Mouse (Mus musculus): ENCODE results near the gene Ebi3. TPM values are rescaled to one million over a fixed set of nuclear protein-coding genes. Genes with fewer than 3 reads are reported as not detected.
A peak's percentile ranks its signal among the peaks of the same experiment; 100 is the strongest.

Gene Ebi3
- polyA plus RNA-seq, 1 experiment from 2014 or later, result 2.7 TPM

- 13% methylated on average over 13 of the region's 13 CpGs for WGBS
- Histone ChIP-seq H3K27me3 (ENCODE audit: control insufficient read depth, insufficient read depth, low read length) (no peaks in the 10 kb centered on the region), H3K9me3 (ENCODE audit: control insufficient read depth, low read length) (no peaks in the 10 kb centered on the region), H3K4me2 (replicated peaks; ENCODE audit: low read depth) (no peak overlapping the region), H3K9ac (ENCODE audit: low read length) (no peak overlapping the region), H3K27ac (replicated peaks) (no peak overlapping the region), H3K4me3 (ENCODE audit: low read depth, low read length) (no peak overlapping the region), H3K36me3 (ENCODE audit: control insufficient read depth, insufficient read depth, low read length) (no peaks in the 10 kb centered on the region), H3K4me1 (replicated peaks; ENCODE audit: control insufficient read depth, insufficient read depth) (no peaks in the 10 kb centered on the region)
- ATAC-seq (ENCODE audit: low FRiP score, low TSS enrichment) (peak; percentile 85), DNase-seq (ENCODE audit: low spot score) (peak; percentile 90)
- TF ChIP-seq CTCF (IDR thresholded peaks at IDR 0.05; ENCODE audit: low read depth), result peak; percentile 86
- TF ChIP-seq EP300 (optimal IDR thresholded peaks at IDR 0.05), result no peak
These were observed 23.9 kb downstream of the Ebi3 start for GRCm38 (mm10) chr17:55976255-55976862.

GRCm38 (mm10) chr17:55977301-55977700 is 24.9 kb downstream of the Ebi3 start:
- H3K4me1 ChIP-seq (replicated peaks; ENCODE audit: control insufficient read depth, insufficient read depth), result no peaks in the 10 kb centered on the region
- no peaks in the 10 kb centered on the region for H3K36me3 ChIP-seq (ENCODE audit: control insufficient read depth, insufficient read depth, low read length)
- no peak for DNase-seq (ENCODE audit: low spot score)
- H3K9ac ChIP-seq (ENCODE audit: low read length), result no peak overlapping the region
- no peaks in the 10 kb centered on the region for H3K27me3 ChIP-seq (ENCODE audit: control insufficient read depth, insufficient read depth, low read length)
- no peaks in the 10 kb centered on the region for H3K9me3 ChIP-seq (ENCODE audit: control insufficient read depth, low read length)
- TF ChIP-seq CTCF (IDR thresholded peaks at IDR 0.05; ENCODE audit: low read depth), result no peak
- TF ChIP-seq EP300 (optimal IDR thresholded peaks at IDR 0.05), result no peak
- WGBS, result 37% methylated on average over 3 of the region's 3 CpGs
- no peak for ATAC-seq (ENCODE audit: low FRiP score, low TSS enrichment)
- no peak overlapping the region for H3K27ac ChIP-seq (replicated peaks)
- H3K4me3 ChIP-seq (ENCODE audit: low read depth, low read length), result no peak overlapping the region
- H3K4me2 ChIP-seq (replicated peaks; ENCODE audit: low read depth), result no peak overlapping the region

GRCm38 (mm10) chr17:55986030-55986961 is 33.9 kb downstream of the Ebi3 start, which contains the start of gene Fsd1:
TSS of gene Fsd1 (plus strand) at chr17:55986509.
- Histone ChIP-seq H3K4me3 (ENCODE audit: low read depth, low read length) (peak within 1 kb of the TSS; percentile 30), H3K9me3 (ENCODE audit: control insufficient read depth, low read length) (no peaks in the 10 kb centered on the region), H3K36me3 (ENCODE audit: control insufficient read depth, insufficient read depth, low read length) (no peaks in the 10 kb centered on the region), H3K4me1 (replicated peaks; ENCODE audit: control insufficient read depth, insufficient read depth) (no peaks in the 10 kb centered on the region), H3K4me2 (replicated peaks; ENCODE audit: low read depth) (peak within 1 kb of the TSS; percentile 52), H3K9ac (ENCODE audit: low read length) (peak within 1 kb of the TSS; percentile 43; the same call in 1 of the 2 replicates), H3K27ac (replicated peaks) (no peak within 1 kb of the TSS), H3K27me3 (ENCODE audit: control insufficient read depth, insufficient read depth, low read length) (no peaks in the 10 kb centered on the region; the same call in 1 of the 2 replicates)
- TF ChIP-seq CTCF (IDR thresholded peaks at IDR 0.05; ENCODE audit: low read depth), result no peak
- TF ChIP-seq EP300 (optimal IDR thresholded peaks at IDR 0.05), result no peak
- WGBS, result 9% methylated on average over 29 of the region's 35 CpGs
- DNase-seq (ENCODE audit: low spot score) (peak; percentile 29), ATAC-seq (ENCODE audit: low FRiP score, low TSS enrichment) (no peak; the same call in 1 of the 2 replicates)

GRCm38 (mm10) chr17:55990278-55990898 is 37.9 kb downstream of the Ebi3 start:
- no peak overlapping the region for H3K27ac ChIP-seq (replicated peaks)
- H3K9ac ChIP-seq (ENCODE audit: low read length), result no peak overlapping the region
- H3K9me3 ChIP-seq (ENCODE audit: control insufficient read depth, low read length), result no peaks in the 10 kb centered on the region
- no peak overlapping the region for H3K4me2 ChIP-seq (replicated peaks; ENCODE audit: low read depth)
- no peaks in the 10 kb centered on the region for H3K4me1 ChIP-seq (replicated peaks; ENCODE audit: control insufficient read depth, insufficient read depth)
- H3K27me3 ChIP-seq (ENCODE audit: control insufficient read depth, insufficient read depth, low read length), result no peaks in the 10 kb centered on the region; the same call in 1 of the 2 replicates
- DNase-seq (ENCODE audit: low spot score), result no peak
- WGBS, result 72% methylated on average over 8 of the region's 8 CpGs
- no peak for TF ChIP-seq EP300 (optimal IDR thresholded peaks at IDR 0.05)
- no peak for TF ChIP-seq CTCF (IDR thresholded peaks at IDR 0.05; ENCODE audit: low read depth)
- no peaks in the 10 kb centered on the region for H3K36me3 ChIP-seq (ENCODE audit: control insufficient read depth, insufficient read depth, low read length)
- no peak overlapping the region for H3K4me3 ChIP-seq (ENCODE audit: low read depth, low read length)
- ATAC-seq (ENCODE audit: low FRiP score, low TSS enrichment), result peak; percentile 36

GRCm38 (mm10) chr17:55996007-55996406 is 43.6 kb downstream of the Ebi3 start:
- H3K4me1 ChIP-seq (replicated peaks; ENCODE audit: control insufficient read depth, insufficient read depth), result no peaks in the 10 kb centered on the region
- no peaks in the 10 kb centered on the region for H3K27me3 ChIP-seq (ENCODE audit: control insufficient read depth, insufficient read depth, low read length)
- H3K9me3 ChIP-seq (ENCODE audit: control insufficient read depth, low read length), result no peaks in the 10 kb centered on the region
- H3K27ac ChIP-seq (replicated peaks), result no peak overlapping the region
- no peak for DNase-seq (ENCODE audit: low spot score)
- no peak overlapping the region for H3K9ac ChIP-seq (ENCODE audit: low read length)
- peak; percentile 30; the same call in 1 of the 2 replicates for ATAC-seq (ENCODE audit: low FRiP score, low TSS enrichment)
- H3K4me3 ChIP-seq (ENCODE audit: low read depth, low read length), result no peak overlapping the region
- no peak overlapping the region for H3K4me2 ChIP-seq (replicated peaks; ENCODE audit: low read depth)
- TF ChIP-seq CTCF (IDR thresholded peaks at IDR 0.05; ENCODE audit: low read depth), result no peak
- TF ChIP-seq EP300 (optimal IDR thresholded peaks at IDR 0.05), result no peak
- 77% methylated on average over 15 of the region's 15 CpGs for WGBS
- no peaks in the 10 kb centered on the region; the same call in 1 of the 2 replicates for H3K36me3 ChIP-seq (ENCODE audit: control insufficient read depth, insufficient read depth, low read length)
